Mouse (Mus musculus): Measurements from ENCODE around the gene Ss18l2. TPM values are rescaled to one million over a fixed set of nuclear protein-coding genes. Genes with fewer than 3 reads are reported as not detected.

Gene Ss18l2
- 176 and 194 TPM in 2 replicates for polyA plus RNA-seq (2015; fragmentation: Nextera tagmentation; extraction: Ambion mirVana)

DNA sequence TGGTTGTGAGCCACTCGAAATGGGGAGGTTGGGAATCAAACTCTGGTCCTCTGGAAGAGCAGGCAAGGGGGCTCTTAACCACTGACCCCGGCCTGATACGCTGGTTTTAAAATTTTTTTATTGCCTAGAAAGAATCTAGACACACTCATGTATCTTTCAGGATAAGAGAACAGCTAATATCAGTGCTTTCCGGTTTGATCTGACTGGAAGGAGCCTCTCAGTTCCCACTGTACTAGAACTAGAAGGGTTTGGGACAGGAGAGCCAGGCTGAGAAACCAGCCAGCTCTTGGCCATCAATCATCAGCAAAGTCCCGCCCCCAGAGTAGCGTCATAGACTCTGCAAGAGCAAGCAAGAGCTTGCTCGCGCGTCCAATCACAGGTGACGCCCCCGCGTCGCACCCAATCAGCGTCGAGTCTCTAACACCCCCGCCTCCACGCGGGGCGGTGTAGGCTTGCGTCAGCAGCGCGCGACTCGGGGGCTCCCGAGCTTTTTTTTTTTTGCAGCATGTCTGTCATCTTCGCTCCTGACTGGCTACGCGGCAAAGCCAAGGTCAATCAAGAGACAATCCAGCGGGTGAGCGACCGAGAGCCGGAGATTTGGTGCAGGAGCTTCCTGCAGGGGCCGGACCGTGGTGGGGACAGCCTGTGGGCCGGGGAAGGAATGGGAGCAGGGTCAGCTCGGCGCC, at the start of gene Ss18l2:
Gene Ss18l2, plus strand, starts transcription at position 432 of the 686 bp plus-strand sequence.
- peak within 1 kb of the TSS; percentile 78 for H3K4me2 ChIP-seq (ENCODE audit: low read length)
- no peak for TF ChIP-seq CTCF (IDR thresholded peaks at IDR 0.05; ENCODE audit: low read depth)
- H3K27ac ChIP-seq: peak within 1 kb of the TSS; percentile 95
- ATAC-seq (replicated peaks; ENCODE audit: low FRiP score, low read depth): peak; percentile 98
- no peaks in the 10 kb centered on the region for H3K27me3 ChIP-seq (ENCODE audit: insufficient read depth, low read length)
- H3K9ac ChIP-seq (ENCODE audit: low read depth, low read length): peak within 1 kb of the TSS; percentile 90
- peak; percentile 99 for DNase-seq (ENCODE audit: low spot score)
- H3K4me1 ChIP-seq (replicated peaks; ENCODE audit: insufficient read depth, low read length): peaks cover 13% of the 10 kb centered on the region
- 4% methylated on average over 37 of the region's 37 CpGs for WGBS
- no peaks in the 10 kb centered on the region for H3K9me3 ChIP-seq (replicated peaks; ENCODE audit: low read length)
- H3K4me3 ChIP-seq (replicated peaks; ENCODE audit: low read depth, low read length): peak within 1 kb of the TSS; percentile 79
- H3K36me3 ChIP-seq (ENCODE audit: insufficient read depth, low read length): no peaks in the 10 kb centered on the region

DNA sequence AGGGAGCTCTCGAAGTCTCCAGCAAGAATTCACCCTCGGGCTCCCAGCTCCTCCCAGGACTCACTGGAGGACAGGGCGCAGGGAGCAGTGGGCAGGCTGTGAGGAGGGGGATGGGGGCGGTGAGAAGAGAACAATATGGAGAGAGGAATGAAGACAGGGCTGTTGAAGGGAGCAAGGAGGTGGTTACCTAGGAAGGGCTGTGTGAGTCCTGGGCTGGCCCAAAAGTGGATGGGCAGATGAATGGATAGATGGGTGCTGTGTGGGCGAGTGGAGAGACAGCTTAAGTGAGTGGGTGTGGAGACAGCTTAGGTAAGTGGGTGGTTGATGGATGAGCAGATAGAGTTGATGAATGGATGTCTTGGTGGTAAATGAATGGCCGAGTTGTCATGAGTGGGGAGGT, 46.7 kb upstream of the Ss18l2 start:
- Histone ChIP-seq H3K4me2 (ENCODE audit: low read length) (no peak overlapping the region), H3K9me3 (replicated peaks; ENCODE audit: low read length) (no peaks in the 10 kb centered on the region), H3K4me3 (replicated peaks; ENCODE audit: low read depth, low read length) (no peak overlapping the region), H3K4me1 (replicated peaks; ENCODE audit: insufficient read depth, low read length) (no peaks in the 10 kb centered on the region), H3K27ac (no peak overlapping the region), H3K9ac (ENCODE audit: low read depth, low read length) (no peak overlapping the region), H3K36me3 (ENCODE audit: insufficient read depth, low read length) (no peaks in the 10 kb centered on the region), H3K27me3 (ENCODE audit: insufficient read depth, low read length) (peaks cover 6% of the 10 kb centered on the region; the same call in 1 of the 2 replicates)
- TF ChIP-seq CTCF (IDR thresholded peaks at IDR 0.05; ENCODE audit: low read depth): no peak
- WGBS: 78% methylated on average over 6 of the region's 6 CpGs
- DNase-seq (ENCODE audit: low spot score) (no peak), ATAC-seq (replicated peaks; ENCODE audit: low FRiP score, low read depth) (no peak)

DNA sequence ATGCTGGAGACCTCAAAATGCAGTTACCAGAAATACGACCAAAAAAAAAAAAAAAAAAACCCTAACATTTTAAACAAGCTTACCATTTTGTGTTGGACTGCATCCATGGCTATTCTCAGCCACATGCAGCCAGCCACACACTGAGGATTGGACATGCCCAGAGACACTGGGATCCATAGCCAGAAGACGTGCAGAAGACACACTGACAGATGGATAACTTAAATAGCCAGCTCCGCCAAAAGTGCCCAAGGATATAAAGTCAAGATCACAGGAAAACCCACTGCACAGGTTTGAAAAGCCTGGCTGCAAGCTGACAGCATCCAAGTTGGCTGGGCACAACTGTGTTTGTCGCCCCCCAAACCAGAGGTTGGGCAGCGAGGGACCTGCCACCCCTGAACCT, 46.0 kb upstream of the Ss18l2 start:
- H3K9ac ChIP-seq (ENCODE audit: low read depth, low read length): no peak overlapping the region
- H3K27me3 ChIP-seq (ENCODE audit: insufficient read depth, low read length): peaks cover 12% of the 10 kb centered on the region
- no peak for DNase-seq (ENCODE audit: low spot score)
- H3K4me3 ChIP-seq (replicated peaks; ENCODE audit: low read depth, low read length): no peak overlapping the region
- no peak overlapping the region for H3K4me2 ChIP-seq (ENCODE audit: low read length)
- no peak for ATAC-seq (replicated peaks; ENCODE audit: low FRiP score, low read depth)
- 85% methylated on average over 5 of the region's 5 CpGs for WGBS
- peaks cover under 1% of the 10 kb centered on the region; the same call in 1 of the 2 replicates for H3K4me1 ChIP-seq (replicated peaks; ENCODE audit: insufficient read depth, low read length)
- H3K27ac ChIP-seq: no peak overlapping the region
- H3K36me3 ChIP-seq (ENCODE audit: insufficient read depth, low read length): no peaks in the 10 kb centered on the region
- TF ChIP-seq CTCF (IDR thresholded peaks at IDR 0.05; ENCODE audit: low read depth): no peak
- no peaks in the 10 kb centered on the region for H3K9me3 ChIP-seq (replicated peaks; ENCODE audit: low read length)

DNA sequence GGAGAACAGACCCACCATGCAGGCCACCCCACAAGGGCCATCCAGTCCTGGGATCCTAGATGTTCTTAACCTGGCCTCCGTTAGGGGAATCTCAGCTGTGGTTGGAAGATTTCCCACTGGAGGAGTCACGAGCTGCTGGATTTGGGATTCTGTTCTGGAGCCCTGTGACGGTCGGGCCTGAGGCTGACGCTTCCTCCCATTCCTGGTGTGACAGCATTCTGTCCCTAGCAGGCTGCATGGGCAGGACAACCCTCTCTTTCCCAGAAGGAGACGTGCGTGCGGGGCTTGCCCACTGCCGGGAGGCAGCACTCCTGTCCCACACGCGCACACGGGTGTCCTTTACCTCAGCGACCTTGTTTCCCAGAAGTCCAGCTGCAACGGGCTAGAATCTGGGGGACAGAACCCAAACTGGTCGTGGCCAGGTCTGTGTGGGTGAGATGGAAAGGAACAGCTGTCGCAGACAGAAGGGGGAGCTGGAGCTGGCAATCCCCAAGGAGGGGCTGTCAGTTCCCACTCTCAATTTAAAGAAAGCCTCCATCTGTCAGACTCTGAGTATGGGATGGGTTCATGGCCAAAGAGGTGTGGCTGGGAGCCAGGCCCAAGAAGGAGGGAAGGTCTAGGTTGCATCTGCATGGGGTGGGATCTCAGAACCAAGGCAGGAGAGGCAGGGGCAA, 43.0 kb upstream of the Ss18l2 start:
- peaks cover 5% of the 10 kb centered on the region for H3K4me1 ChIP-seq (replicated peaks; ENCODE audit: insufficient read depth, low read length)
- WGBS: 54% methylated on average over 16 of the region's 16 CpGs
- no peaks in the 10 kb centered on the region for H3K36me3 ChIP-seq (ENCODE audit: insufficient read depth, low read length)
- H3K9ac ChIP-seq (ENCODE audit: low read depth, low read length): no peak overlapping the region
- no peak overlapping the region for H3K4me2 ChIP-seq (ENCODE audit: low read length)
- H3K27ac ChIP-seq: no peak overlapping the region
- H3K4me3 ChIP-seq (replicated peaks; ENCODE audit: low read depth, low read length): no peak overlapping the region
- H3K9me3 ChIP-seq (replicated peaks; ENCODE audit: low read length): no peaks in the 10 kb centered on the region
- ATAC-seq (replicated peaks; ENCODE audit: low FRiP score, low read depth) (no peak), DNase-seq (ENCODE audit: low spot score) (no peak)
- H3K27me3 ChIP-seq (ENCODE audit: insufficient read depth, low read length): peaks cover 13% of the 10 kb centered on the region
- no peak for TF ChIP-seq CTCF (IDR thresholded peaks at IDR 0.05; ENCODE audit: low read depth)

DNA sequence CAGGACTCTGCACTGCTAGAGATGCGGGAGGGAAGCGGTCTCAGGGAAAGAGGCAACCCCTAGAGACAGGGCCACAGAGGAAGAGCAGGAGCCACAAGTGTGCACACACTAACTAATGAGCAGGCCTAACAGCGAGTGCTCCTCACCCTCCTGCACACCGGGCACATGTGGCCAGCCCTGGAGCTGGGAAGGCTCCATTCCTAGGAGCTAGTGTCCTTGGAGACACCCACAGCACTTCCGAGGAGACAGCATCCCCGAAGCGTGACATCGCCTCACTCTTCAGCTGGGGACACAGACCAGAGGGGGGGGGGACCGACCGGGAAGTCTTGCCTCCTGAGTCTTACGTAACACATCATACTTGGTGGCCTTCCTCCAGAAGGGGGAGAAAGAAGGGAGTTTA, 42.3 kb upstream of the Ss18l2 start:
- ATAC-seq (replicated peaks; ENCODE audit: low FRiP score, low read depth) (no peak), DNase-seq (ENCODE audit: low spot score) (no peak)
- Histone ChIP-seq H3K4me1 (replicated peaks; ENCODE audit: insufficient read depth, low read length) (peaks cover 5% of the 10 kb centered on the region), H3K4me3 (replicated peaks; ENCODE audit: low read depth, low read length) (no peak overlapping the region), H3K9ac (ENCODE audit: low read depth, low read length) (no peak overlapping the region), H3K27me3 (ENCODE audit: insufficient read depth, low read length) (peaks cover 13% of the 10 kb centered on the region), H3K36me3 (ENCODE audit: insufficient read depth, low read length) (no peaks in the 10 kb centered on the region), H3K9me3 (replicated peaks; ENCODE audit: low read length) (no peaks in the 10 kb centered on the region), H3K4me2 (ENCODE audit: low read length) (no peak overlapping the region), H3K27ac (no peak overlapping the region)
- TF ChIP-seq CTCF (IDR thresholded peaks at IDR 0.05; ENCODE audit: low read depth): no peak
- 73% methylated on average over 11 of the region's 11 CpGs for WGBS

DNA sequence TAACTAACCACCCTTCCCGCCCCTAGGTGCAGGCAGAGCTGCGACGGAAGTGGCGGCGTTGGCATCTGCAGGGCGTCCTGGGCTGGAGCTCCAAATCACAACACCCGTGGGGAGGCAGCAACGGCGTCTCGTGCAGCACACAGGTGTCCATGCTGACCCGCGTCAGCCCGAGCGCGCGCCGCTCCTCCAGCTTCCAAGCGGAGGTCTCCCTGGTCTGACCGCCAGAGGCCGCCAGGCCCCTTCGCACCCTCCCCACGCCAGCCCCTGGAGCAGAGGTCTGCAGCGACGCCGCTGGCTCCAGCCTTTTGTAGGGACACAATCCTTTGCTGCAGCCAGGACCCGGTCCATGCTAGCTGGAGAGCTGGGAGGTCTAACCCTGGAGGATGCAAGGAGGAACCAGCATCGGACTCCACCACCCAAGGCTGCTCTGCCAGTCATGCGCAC, 40.8 kb upstream of the Ss18l2 start:
- Histone ChIP-seq H3K9me3 (replicated peaks; ENCODE audit: low read length) (no peaks in the 10 kb centered on the region), H3K36me3 (ENCODE audit: insufficient read depth, low read length) (no peaks in the 10 kb centered on the region), H3K9ac (ENCODE audit: low read depth, low read length) (no peak overlapping the region), H3K4me2 (ENCODE audit: low read length) (peak overlapping the region; percentile 48), H3K27me3 (ENCODE audit: insufficient read depth, low read length) (peaks cover 13% of the 10 kb centered on the region), H3K4me1 (replicated peaks; ENCODE audit: insufficient read depth, low read length) (peaks cover 5% of the 10 kb centered on the region), H3K4me3 (replicated peaks; ENCODE audit: low read depth, low read length) (peak overlapping the region; percentile 12; the same call in 1 of the 2 replicates), H3K27ac (no peak overlapping the region)
- TF ChIP-seq CTCF (IDR thresholded peaks at IDR 0.05; ENCODE audit: low read depth): peak; percentile 85
- WGBS: 1% methylated on average over 28 of the region's 28 CpGs
- DNase-seq (ENCODE audit: low spot score) (peak; percentile 76), ATAC-seq (replicated peaks; ENCODE audit: low FRiP score, low read depth) (0 out of 2 replicates have a peak, but pooled peaks have one; percentile 53)
